Mouse (Mus musculus): ENCODE results near the gene Sdk1. TPM values are rescaled to one million over a fixed set of nuclear protein-coding genes. Genes with fewer than 3 reads are reported as not detected.
A peak's percentile ranks its signal among the peaks of the same experiment; 100 is the strongest.

Gene Sdk1
- total RNA-seq, 2 experiments from 2014 or later: 2.7 to 3.8 TPM

- no peak for DNase-seq
- intact Hi-C loops (cut with DNase I; ENCODE audit: low total_unique reads): no loop called here
Measured at GRCm38 (mm10) chr5:141844701-141845100, 603.4 kb downstream of the Sdk1 start.

GRCm38 (mm10) chr5:141847686-141848085 lies 606.4 kb downstream of the Sdk1 start:
- peak; percentile 22 for DNase-seq
- intact Hi-C loops (cut with DNase I; ENCODE audit: low total_unique reads): no loop called here

- intact Hi-C loops (cut with DNase I; ENCODE audit: low total_unique reads): no loop called here
- peak; percentile 19 for DNase-seq
Measured at GRCm38 (mm10) chr5:141852175-141852574, 610.9 kb downstream of the Sdk1 start.

GRCm38 (mm10) chr5:141856447-141856846 lies 615.2 kb downstream of the Sdk1 start:
- no peak for DNase-seq
- intact Hi-C loops (cut with DNase I; ENCODE audit: low total_unique reads): no loop called here

- intact Hi-C loops (cut with DNase I; ENCODE audit: low total_unique reads): no loop called here
- no peak for DNase-seq
Measured at GRCm38 (mm10) chr5:141857781-141858180, 616.5 kb downstream of the Sdk1 start.

GRCm38 (mm10) chr5:141858406-141859160 lies 617.3 kb downstream of the Sdk1 start:
- no peak for DNase-seq
- intact Hi-C loops (cut with DNase I; ENCODE audit: low total_unique reads): no loop called here

- intact Hi-C loops (cut with DNase I; ENCODE audit: low total_unique reads): no loop called here
- DNase-seq: no peak
Measured at GRCm38 (mm10) chr5:141866042-141866441, 624.8 kb downstream of the Sdk1 start.

GRCm38 (mm10) chr5:141873751-141874150 lies 632.5 kb downstream of the Sdk1 start:
- intact Hi-C loops (cut with DNase I; ENCODE audit: low total_unique reads): no loop called here
- no peak for DNase-seq

GRCm38 (mm10) chr5:141880661-141881060 lies 639.4 kb downstream of the Sdk1 start:
- DNase-seq: no peak
- intact Hi-C loops (cut with DNase I; ENCODE audit: low total_unique reads): no loop called here

GRCm38 (mm10) chr5:141884111-141884647 lies 642.9 kb downstream of the Sdk1 start:
- DNase-seq: no peak
- intact Hi-C loops (cut with DNase I; ENCODE audit: low total_unique reads): no loop called here

- intact Hi-C loops (cut with DNase I; ENCODE audit: low total_unique reads): no loop called here
- no peak for DNase-seq
Measured at GRCm38 (mm10) chr5:141886006-141886405, 644.7 kb downstream of the Sdk1 start.

GRCm38 (mm10) chr5:141889766-141890165 lies 648.5 kb downstream of the Sdk1 start:
- intact Hi-C loops (cut with DNase I; ENCODE audit: low total_unique reads): no loop called here
- DNase-seq: no peak

- no peak for DNase-seq
- intact Hi-C loops (cut with DNase I; ENCODE audit: low total_unique reads): no loop called here
Measured at GRCm38 (mm10) chr5:141896402-141896801, 655.1 kb downstream of the Sdk1 start.

GRCm38 (mm10) chr5:141897481-141897880 lies 656.2 kb downstream of the Sdk1 start:
- intact Hi-C loops (cut with DNase I; ENCODE audit: low total_unique reads): no loop called here
- DNase-seq: no peak

- DNase-seq: no peak
- intact Hi-C loops (cut with DNase I; ENCODE audit: low total_unique reads): no loop called here
Measured at GRCm38 (mm10) chr5:141899751-141900150, 658.5 kb downstream of the Sdk1 start.

GRCm38 (mm10) chr5:141902544-141903250 lies 661.4 kb downstream of the Sdk1 start:
- intact Hi-C loops (cut with DNase I; ENCODE audit: low total_unique reads): no loop called here
- DNase-seq: peak; percentile 12

GRCm38 (mm10) chr5:141910444-141910843 lies 669.2 kb downstream of the Sdk1 start:
- intact Hi-C loops (cut with DNase I; ENCODE audit: low total_unique reads): no loop called here
- no peak for DNase-seq

GRCm38 (mm10) chr5:141910886-141911285 lies 669.6 kb downstream of the Sdk1 start:
- no peak for DNase-seq
- intact Hi-C loops (cut with DNase I; ENCODE audit: low total_unique reads): no loop called here

- DNase-seq: no peak
- intact Hi-C loops (cut with DNase I; ENCODE audit: low total_unique reads): no loop called here
Measured at GRCm38 (mm10) chr5:141912881-141913280, 671.6 kb downstream of the Sdk1 start.

GRCm38 (mm10) chr5:141916954-141917353 lies 675.7 kb downstream of the Sdk1 start:
- intact Hi-C loops (cut with DNase I; ENCODE audit: low total_unique reads): no loop called here
- peak; percentile 18 for DNase-seq

GRCm38 (mm10) chr5:141939000-141939399 lies 697.7 kb downstream of the Sdk1 start:
- intact Hi-C loops (cut with DNase I; ENCODE audit: low total_unique reads): no loop called here
- no peak for DNase-seq
